Mouse (Mus musculus): ENCODE data around the gene Cltc.

DNA sequence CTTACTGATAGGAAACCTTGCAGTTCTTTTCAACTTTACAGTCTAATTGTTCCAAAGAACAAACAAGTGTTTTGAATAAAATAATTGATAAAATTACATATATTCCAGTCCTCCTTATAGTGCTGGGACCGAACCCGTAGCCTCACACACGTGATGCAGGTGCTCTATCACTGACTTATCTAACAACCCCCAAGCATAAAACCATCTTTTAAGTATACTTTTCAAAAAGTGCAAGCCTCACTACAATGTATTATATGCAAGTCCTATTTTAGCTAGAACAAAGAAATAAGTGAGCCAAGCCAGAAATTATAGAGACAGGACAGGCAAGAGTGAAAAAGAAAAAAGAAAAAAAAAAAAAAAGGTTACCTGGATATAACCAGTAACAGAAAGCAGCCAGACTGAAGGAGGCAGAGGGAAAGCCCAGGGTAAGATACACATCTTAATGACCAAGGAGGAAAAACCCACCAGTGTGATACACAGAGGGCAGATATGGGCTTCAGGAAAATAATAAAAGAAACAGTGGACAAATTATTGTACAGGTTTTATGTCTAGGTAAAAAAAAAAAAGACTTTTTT is 110.4 kb downstream of the Cltc start:
- TF ChIP-seq TCF3 (IDR thresholded peaks at IDR 0.05; ENCODE audit: insufficient read length, low read depth) (no peak), MAX (IDR thresholded peaks at IDR 0.05; ENCODE audit: low read depth) (no peak), POLR2A (IDR thresholded peaks at IDR 0.05; ENCODE audit: insufficient read length, low read depth) (no peak)

Measured in myocyte (in vitro differentiated cells).